Mouse (Mus musculus) neural tube, embryonic 11.5 days (tissue): ENCODE results near the gene Zbtb16. TPM values are rescaled to one million over a fixed set of nuclear protein-coding genes. Genes with fewer than 3 reads are reported as not detected.

ENCODE experiments used
- ATAC-seq: fragments of 200-750 bp; cut with Nextera tagmentation; 2 replicates; pipeline ENCODE4 v1.8.0; 2017; ENCODE audit warnings: moderate number of reproducible peaks, mild to moderate bottlenecking, moderate TSS enrichment, moderate library complexity; ENCODE audit not compliant: insufficient read depth, low FRiP score, low TSS enrichment
- DNase-seq: peaks from one replicate; pipeline ENCODE4 v3.0.0-alpha.2; 2015; ENCODE audit warnings: low spot score
- H3K27ac ChIP-seq: fragments of 300-500 bp; sonication (generic); 2 replicates; pipeline ENCODE4 v1.5.1; 2014; ENCODE audit warnings: low read depth, mild to moderate bottlenecking, low read length
- H3K27me3 ChIP-seq: fragments of 300-500 bp; sonication (generic); 2 replicates; pipeline ENCODE4 v1.6.1; 2014; ENCODE audit warnings: mild to moderate bottlenecking, low read length, mixed read lengths; ENCODE audit not compliant: control insufficient read depth, insufficient read depth
- H3K36me3 ChIP-seq: fragments of 300-500 bp; sonication (generic); 2 replicates; pipeline ENCODE4 v1.6.1; 2014; ENCODE audit warnings: mild to moderate bottlenecking, low read length, moderate library complexity, mixed read lengths; ENCODE audit not compliant: control insufficient read depth, insufficient read depth
- H3K4me1 ChIP-seq: fragments of 300-500 bp; sonication (generic); 2 replicates; pipeline ENCODE4 v1.6.1; 2014; ENCODE audit warnings: low read length, mixed read lengths; ENCODE audit not compliant: control insufficient read depth, insufficient read depth
- H3K4me2 ChIP-seq: fragments of 300-500 bp; sonication (generic); 2 replicates; pipeline ENCODE4 v1.6.1; 2014; ENCODE audit warnings: low read depth, mild to moderate bottlenecking, moderate library complexity
- H3K4me3 ChIP-seq: fragments of 300-500 bp; sonication (generic); 2 replicates; pipeline ENCODE4 v1.5.1; 2014; ENCODE audit warnings: low read depth, low read length
- H3K9ac ChIP-seq: fragments of 300-500 bp; sonication (generic); 2 replicates; pipeline ENCODE4 v1.6.1; 2014; ENCODE audit warnings: mild to moderate bottlenecking, low read length
- H3K9me3 ChIP-seq: fragments of 300-500 bp; sonication (generic); 2 replicates; pipeline ENCODE4 v1.6.1; 2016; ENCODE audit warnings: low read length; ENCODE audit not compliant: control insufficient read depth
- WGBS: fragments of 180-500 bp; shearing (Covaris S2); extraction: QIAGEN DNeasy Blood & Tissue Kit; methylation state at CpG from one replicate; pipeline ENCODE4 v1.1.7; 2014; 5-methylcytosine and 5-hydroxymethylcytosine counted together
- polyA plus RNA-seq: library from polyadenylated mRNA; unstranded; fragments of >200 nt; fragmentation: Nextera tagmentation; extraction: Ambion mirVana; gene quantifications from 2 replicates; pipeline ENCODE4 v1.2.1, GENCODE M21; 2014

Zbtb16 gene
- polyA plus RNA-seq, 1 experiment from 2014 or later, result 8.0 TPM

GRCm38 (mm10) chr9:48612542-48612941, 223.5 kb downstream of the Zbtb16 start:
- WGBS, result 84% methylated on average over 5 of the region's 5 CpGs
- no peak for DNase-seq
- H3K9ac ChIP-seq, result no peak overlapping the region
- H3K4me3 ChIP-seq, result no peak overlapping the region
- no peaks in the 10 kb centered on the region for H3K36me3 ChIP-seq
- ATAC-seq, result no peak
- H3K4me1 ChIP-seq, result no peaks in the 10 kb centered on the region
- H3K27me3 ChIP-seq, result no peaks in the 10 kb centered on the region
- H3K9me3 ChIP-seq, result no peaks in the 10 kb centered on the region
- no peak overlapping the region for H3K27ac ChIP-seq
- H3K4me2 ChIP-seq, result no peak overlapping the region

GRCm38 (mm10) chr9:48611032-48611431, 225.0 kb downstream of the Zbtb16 start:
- Histone ChIP-seq H3K36me3 (no peaks in the 10 kb centered on the region), H3K9ac (no peak overlapping the region), H3K4me2 (no peak overlapping the region), H3K9me3 (no peaks in the 10 kb centered on the region), H3K4me3 (no peak overlapping the region), H3K4me1 (no peaks in the 10 kb centered on the region), H3K27ac (no peak overlapping the region), H3K27me3 (no peaks in the 10 kb centered on the region)
- DNase-seq (no peak), ATAC-seq (no peak)
- 17% methylated on average over 1 of the region's 1 CpGs for WGBS

- no peak for ATAC-seq
Observed at GRCm38 (mm10) chr9:48609734-48610133, 226.3 kb downstream of the Zbtb16 start.

GRCm38 (mm10) chr9:48607417-48607816, 228.6 kb downstream of the Zbtb16 start:
- no peak for DNase-seq
- no peak overlapping the region for H3K9ac ChIP-seq
- no peak overlapping the region for H3K27ac ChIP-seq
- no peaks in the 10 kb centered on the region for H3K4me1 ChIP-seq
- WGBS, result 52% methylated on average over 7 of the region's 7 CpGs
- H3K27me3 ChIP-seq, result no peaks in the 10 kb centered on the region
- H3K4me3 ChIP-seq, result no peak overlapping the region
- ATAC-seq, result no peak
- H3K4me2 ChIP-seq, result no peak overlapping the region
- no peaks in the 10 kb centered on the region for H3K36me3 ChIP-seq
- H3K9me3 ChIP-seq, result no peaks in the 10 kb centered on the region

More at GRCm38 (mm10) chr9:48609734-48610133, 226.3 kb downstream of the Zbtb16 start:
- no peak overlapping the region for H3K9ac ChIP-seq
- H3K4me2 ChIP-seq, result no peak overlapping the region
- H3K4me1 ChIP-seq, result no peaks in the 10 kb centered on the region
- H3K27ac ChIP-seq, result no peak overlapping the region
- no peaks in the 10 kb centered on the region for H3K9me3 ChIP-seq
- no peaks in the 10 kb centered on the region for H3K27me3 ChIP-seq
- no peak overlapping the region for H3K4me3 ChIP-seq
- no peak for DNase-seq
- WGBS, result 78% methylated on average over 4 of the region's 4 CpGs
- no peaks in the 10 kb centered on the region for H3K36me3 ChIP-seq

- H3K9me3 ChIP-seq, result no peaks in the 10 kb centered on the region
- H3K4me1 ChIP-seq, result no peaks in the 10 kb centered on the region
- H3K4me3 ChIP-seq, result no peak overlapping the region
- H3K27me3 ChIP-seq, result no peaks in the 10 kb centered on the region
- no peaks in the 10 kb centered on the region for H3K36me3 ChIP-seq
- DNase-seq (no peak), ATAC-seq (no peak)
- no peak overlapping the region for H3K4me2 ChIP-seq
- H3K27ac ChIP-seq, result no peak overlapping the region
- 93% methylated on average over 7 of the region's 7 CpGs for WGBS
- no peak overlapping the region for H3K9ac ChIP-seq
Observed at GRCm38 (mm10) chr9:48606171-48606570, 229.9 kb downstream of the Zbtb16 start.

GRCm38 (mm10) chr9:48605697-48606096, 230.3 kb downstream of the Zbtb16 start:
- Histone ChIP-seq H3K4me3 (no peak overlapping the region), H3K4me1 (no peaks in the 10 kb centered on the region), H3K27ac (no peak overlapping the region), H3K27me3 (no peaks in the 10 kb centered on the region), H3K9me3 (no peaks in the 10 kb centered on the region), H3K36me3 (no peaks in the 10 kb centered on the region), H3K9ac (no peak overlapping the region), H3K4me2 (no peak overlapping the region)
- 87% methylated on average over 5 of the region's 5 CpGs for WGBS
- DNase-seq, result no peak
- ATAC-seq, result no peak

GRCm38 (mm10) chr9:48604939-48605598, 231.0 kb downstream of the Zbtb16 start, which contains the start of gene Nnmt:
Gene Nnmt, minus strand, starts transcription at chr9:48605153.
- H3K27ac ChIP-seq, result no peak within 1 kb of the TSS
- H3K4me3 ChIP-seq, result no peak within 1 kb of the TSS
- DNase-seq (no peak), ATAC-seq (no peak)
- no peaks in the 10 kb centered on the region for H3K27me3 ChIP-seq
- 61% methylated on average over 8 of the region's 8 CpGs for WGBS
- H3K4me2 ChIP-seq, result no peak within 1 kb of the TSS
- H3K4me1 ChIP-seq, result no peaks in the 10 kb centered on the region
- no peaks in the 10 kb centered on the region for H3K36me3 ChIP-seq
- H3K9me3 ChIP-seq, result no peaks in the 10 kb centered on the region
- H3K9ac ChIP-seq, result no peak within 1 kb of the TSS

Other genes with a start within 250 kb of the Zbtb16 start
- gene Nnmt, start 231.1 kb downstream of the Zbtb16 start, polyA plus RNA-seq, result 0.76 and 0.82 TPM in 2 replicates
- gene Htr3a, start 74.9 kb upstream of the Zbtb16 start, polyA plus RNA-seq, result 0.16 TPM in 1 of 2 replicates, not detected in the other
- gene Htr3b, start 128.8 kb upstream of the Zbtb16 start, polyA plus RNA-seq, result 0.09 TPM in 1 of 2 replicates, not detected in the other
- 41.3 and 43.1 TPM in 2 replicates for gene Usp28, start 149.2 kb upstream of the Zbtb16 start, polyA plus RNA-seq
- 46.6 and 49.9 TPM in 2 replicates for gene Zw10, start 219.4 kb upstream of the Zbtb16 start, polyA plus RNA-seq
- gene Tmprss5, start 245.0 kb upstream of the Zbtb16 start, polyA plus RNA-seq, result 0.74 and 0.86 TPM in 2 replicates